Mouse (Mus musculus): ENCODE results near the gene Pde4d. TPM values are rescaled to one million over a fixed set of nuclear protein-coding genes. Genes with fewer than 3 reads are reported as not detected.
A peak's percentile ranks its signal among the peaks of the same experiment; 100 is the strongest.

Gene Pde4d
- total and polyA plus RNA-seq, 3 experiments, result 18.5 to 18.8 TPM; not detected in 1

GRCm38 (mm10) chr13:109692851-109693250, 1243.1 kb downstream of the Pde4d start:
- Histone ChIP-seq H3K9ac (ENCODE audit: control insufficient read depth, low read depth, low read length, poor library complexity, severe bottlenecking) (no peak overlapping the region), H3K27ac (ENCODE audit: control insufficient read depth, low read depth, low read length) (peak overlapping the region; percentile 12; the same call in 1 of the 2 replicates), H3K4me1 (ENCODE audit: control insufficient read depth in 1 of 2, insufficient read depth in 2 of 2, low read length in 2 of 2) (peaks cover 22 to 43% of the 10 kb centered on the region in 2 experiments), H3K4me3 (ENCODE audit: control insufficient read depth in 1 of 2, insufficient read depth in 1 of 2, low read depth in 2 of 2, low read length in 2 of 2) (no peak overlapping the region), H3K79me2 (ENCODE audit: control insufficient read depth, insufficient read depth, low read length, poor library complexity) (peaks cover 62% of the 10 kb centered on the region), H3K9me3 (replicated peaks; ENCODE audit: insufficient read depth, low read length) (no peaks in the 10 kb centered on the region), H3K27me3 (ENCODE audit: control insufficient read depth in 1 of 2, insufficient read depth in 2 of 2, low read length in 2 of 2) (no peaks in the 10 kb centered on the region), H3K36me3 (ENCODE audit: control insufficient read depth in 1 of 2, insufficient read depth in 2 of 2, low read length in 2 of 2) (peaks cover 25 to 51% of the 10 kb centered on the region in 2 experiments)
- TF ChIP-seq JUND (IDR thresholded peaks at IDR 0.05; ENCODE audit: low read depth, low read length) (no peak), GATA1 (IDR thresholded peaks at IDR 0.05; ENCODE audit: low read depth, low read length) (peak; percentile 57; the same call in 1 of the 2 replicates), NELFE (IDR thresholded peaks at IDR 0.05; ENCODE audit: low read depth, low read length) (no peak), MYB (IDR thresholded peaks at IDR 0.05; ENCODE audit: low read depth, low read length) (no peak), TBP (IDR thresholded peaks at IDR 0.05; ENCODE audit: low read depth, low read length) (no peak), POLR2AphosphoS5 (IDR thresholded peaks at IDR 0.05; ENCODE audit: borderline replicate concordance, low read depth, low read length) (no peak), USF1 (IDR thresholded peaks at IDR 0.05; ENCODE audit: low read depth, low read length) (peak; percentile 63), POLR2AphosphoS2 (IDR thresholded peaks at IDR 0.05; ENCODE audit: low read length) (no peak)
- DNase-seq (ENCODE audit: low read depth, low spot score), result peak; percentile 43

GRCm38 (mm10) chr13:109693769-109694168, 1244.0 kb downstream of the Pde4d start:
- no peak for TF ChIP-seq RAD21 (IDR thresholded peaks at IDR 0.05; ENCODE audit: low read depth, low read length)
- TF ChIP-seq RCOR1 (IDR thresholded peaks at IDR 0.05; ENCODE audit: low read depth, low read length), result no peak
- peak in 1 of 2 experiments; percentile 24; a peak in 1 of 4 replicates for TF ChIP-seq EP300 (IDR thresholded peaks at IDR 0.05; ENCODE audit: low read depth in 1 of 2, low read length in 2 of 2)
- TF ChIP-seq MAX (IDR thresholded peaks at IDR 0.05; ENCODE audit: low read length), result no peak
- no peak for TF ChIP-seq KAT2A (conservative IDR thresholded peaks at IDR 0.05; ENCODE audit: low read depth, low read length)
- TF ChIP-seq E2F4 (IDR thresholded peaks at IDR 0.05; ENCODE audit: borderline replicate concordance, low read depth, low read length), result no peak
- peak; percentile 37; the same call in 1 of the 2 replicates for TF ChIP-seq GATA1 (IDR thresholded peaks at IDR 0.05; ENCODE audit: low read depth, low read length)
- no peak for TF ChIP-seq POLR2A (IDR thresholded peaks at IDR 0.05; ENCODE audit: control insufficient read depth in 1 of 2, insufficient read depth in 1 of 2, low read depth in 1 of 2, low read length in 2 of 2, poor library complexity in 1 of 2)
- TF ChIP-seq TBP (IDR thresholded peaks at IDR 0.05; ENCODE audit: low read depth, low read length), result no peak
- TF ChIP-seq UBTF (IDR thresholded peaks at IDR 0.05; ENCODE audit: borderline replicate concordance, insufficient read depth, low read depth, low read length), result no peak
- TF ChIP-seq BHLHE40 (IDR thresholded peaks at IDR 0.05; ENCODE audit: borderline replicate concordance, low read depth, low read length), result no peak
- no peak for TF ChIP-seq SIN3A (IDR thresholded peaks at IDR 0.05; ENCODE audit: low read length)
- Histone ChIP-seq H3K4me1 (ENCODE audit: control insufficient read depth in 1 of 2, insufficient read depth in 2 of 2, low read length in 2 of 2) (peaks cover 22 to 39% of the 10 kb centered on the region in 2 experiments), H3K27me3 (ENCODE audit: control insufficient read depth in 1 of 2, insufficient read depth in 2 of 2, low read length in 2 of 2) (no peaks in the 10 kb centered on the region), H3K4me3 (ENCODE audit: control insufficient read depth in 1 of 2, insufficient read depth in 1 of 2, low read depth in 2 of 2, low read length in 2 of 2) (no peak overlapping the region), H3K79me2 (ENCODE audit: control insufficient read depth, insufficient read depth, low read length, poor library complexity) (peaks cover 60% of the 10 kb centered on the region), H3K9me3 (replicated peaks; ENCODE audit: insufficient read depth, low read length) (no peaks in the 10 kb centered on the region), H3K9ac (ENCODE audit: control insufficient read depth, low read depth, low read length, poor library complexity, severe bottlenecking) (no peak overlapping the region), H3K27ac (ENCODE audit: control insufficient read depth, low read depth, low read length) (peak overlapping the region; percentile 32), H3K36me3 (ENCODE audit: control insufficient read depth in 1 of 2, insufficient read depth in 2 of 2, low read length in 2 of 2) (peaks cover 28 to 49% of the 10 kb centered on the region in 2 experiments)
- DNase-seq (ENCODE audit: low read depth, low spot score), result no peak

Measured in MEL (cell line).